Mouse (Mus musculus) small intestine, adult 2 months (tissue): ENCODE results near the gene Scgb1b10. TPM values are rescaled to one million over a fixed set of nuclear protein-coding genes. Genes with fewer than 3 reads are reported as not detected.
"Not testable (repeated sequence)": the region's sequence is repeated elsewhere in the genome, so short reads cannot be mapped to it uniquely, and the experiment has no call there.

ENCODE experiments used
- H3K27ac ChIP-seq: fragments of 200-500 bp; 2 replicates; pipeline ENCODE4 v1.5.1; 2012; ENCODE audit warnings: low read depth, low read length, control low read depth, inconsistent platforms; ENCODE audit not compliant: insufficient read depth
- H3K27me3 ChIP-seq: fragments of 200-500 bp; 2 replicates; pipeline ENCODE4 v1.6.1; 2012; ENCODE audit warnings: mild to moderate bottlenecking, moderate library complexity, low read length, inconsistent platforms; ENCODE audit not compliant: control insufficient read depth, insufficient read depth
- H3K36me3 ChIP-seq: fragments of 200-500 bp; 2 replicates; pipeline ENCODE4 v1.6.1; 2012; ENCODE audit warnings: mild to moderate bottlenecking, low read length, control low read depth, inconsistent platforms; ENCODE audit not compliant: control insufficient read depth, insufficient read depth
- H3K4me1 ChIP-seq: fragments of 200-500 bp; 2 replicates; pipeline ENCODE4 v1.6.1; 2012; ENCODE audit warnings: low read length, inconsistent platforms, mixed read lengths; ENCODE audit not compliant: control insufficient read depth, insufficient read depth, insufficient read length
- H3K4me3 ChIP-seq: fragments of 200-500 bp; 2 replicates; pipeline ENCODE4 v1.5.1; 2012; ENCODE audit warnings: low read depth, mild to moderate bottlenecking, control low read depth, inconsistent platforms, low read length, moderate library complexity
- polyA plus RNA-seq: library from polyadenylated mRNA; depleted of rRNA; stranded (reverse); fragments of >200 nt; gene quantifications from 2 replicates; pipeline ENCODE4 v1.2.3, GENCODE M21; 2012; rRNA removed

Scgb1b10 gene
- not detected in 2 replicates for polyA plus RNA-seq

DNA sequence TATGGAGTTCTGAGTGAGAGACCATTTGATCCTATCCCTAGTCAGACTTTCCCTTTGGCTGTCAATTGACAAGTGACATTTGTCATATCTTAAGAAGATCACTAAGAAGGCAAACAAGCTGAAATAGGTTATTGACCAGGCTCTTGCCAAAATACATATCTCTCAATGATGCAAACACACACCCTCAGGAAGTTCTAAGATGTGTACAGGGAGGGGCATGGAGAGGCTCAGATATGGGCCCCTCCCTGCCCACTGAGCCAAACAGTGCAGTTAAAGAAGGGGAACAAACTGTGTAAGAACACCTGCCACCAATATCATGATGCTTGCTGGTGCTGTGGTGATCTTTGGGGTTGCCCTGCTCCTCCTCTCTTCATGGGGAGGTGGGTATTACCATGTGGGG lies at the start of gene Scgb1b10:
Scgb1b10 (plus strand) TSS at position 301 of the 400 bp plus-strand sequence.
- not testable (repeated sequence) for H3K27ac ChIP-seq, H3K4me1 ChIP-seq, H3K4me3 ChIP-seq, H3K27me3 ChIP-seq, H3K36me3 ChIP-seq

Other genes with a start within 250 kb of the Scgb1b10 start
- gene Scgb2b11, start 110.3 kb downstream of the Scgb1b10 start, polyA plus RNA-seq: not detected in 2 replicates
- gene Scgb1b11, start 122.0 kb downstream of the Scgb1b10 start, polyA plus RNA-seq: not detected in 2 replicates
- not detected in 2 replicates for gene Scgb2b12, start 226.4 kb downstream of the Scgb1b10 start, polyA plus RNA-seq
- not detected in 2 replicates for gene Scgb1b12, start 233.3 kb downstream of the Scgb1b10 start, polyA plus RNA-seq